Mouse (Mus musculus) bone marrow, adult 2 months (tissue): Measurements from ENCODE around the gene Dnal4.

ENCODE experiments used
- CTCF ChIP-seq: fragments of 200-500 bp; IDR thresholded peaks from 2 replicates; pipeline ENCODE4 v1.5.1; 2011; ENCODE audit warnings: low read length, control low read depth; ENCODE audit not compliant: control insufficient read depth, insufficient read depth
- POLR2A ChIP-seq: fragments of 200-500 bp; IDR thresholded peaks from 2 replicates; pipeline ENCODE4 v1.6.1; 2011; ENCODE audit warnings: low read depth, mild to moderate bottlenecking, control low read depth, low read length, borderline replicate concordance; ENCODE audit not compliant: control insufficient read depth

DNA sequence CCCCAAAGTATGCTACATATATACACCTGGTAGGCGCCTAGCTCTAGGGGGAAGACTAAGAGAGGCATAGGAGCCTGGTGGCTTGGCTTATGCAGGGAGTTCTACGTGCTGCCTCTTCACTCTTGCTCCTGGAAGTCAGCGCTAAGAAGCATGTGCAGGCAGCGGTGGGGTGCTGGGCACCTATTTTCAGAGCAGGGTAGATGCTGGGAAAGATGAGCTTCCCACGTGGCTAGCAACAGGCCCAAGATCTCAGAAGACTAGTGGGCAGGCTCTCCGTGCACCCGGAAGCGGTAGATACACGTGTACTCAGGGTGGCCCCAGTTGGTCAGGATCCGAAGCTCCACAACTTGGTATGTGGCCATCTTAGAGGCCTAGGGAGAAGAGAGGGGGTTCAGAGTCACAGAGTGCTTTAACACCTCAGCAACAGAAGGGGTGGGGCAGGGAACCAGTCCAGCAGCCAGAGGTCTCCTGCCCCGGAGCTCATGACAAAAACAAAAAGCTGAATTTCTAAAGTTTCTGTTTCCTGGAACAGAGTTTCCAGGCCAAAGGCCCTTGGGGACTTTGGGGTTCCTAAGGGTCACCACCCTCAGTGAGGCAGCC, 52.4 kb downstream of the Dnal4 start:
- no peak for TF ChIP-seq POLR2A
- TF ChIP-seq CTCF, result no peak
